Mouse (Mus musculus) kidney, adult 2 months (tissue): ENCODE results near the gene Hrc.

Source experiments
- CTCF ChIP-seq: fragments of 200-500 bp; conservative IDR thresholded peaks from 2 replicates; pipeline ENCODE4 v1.5.1; 2011; ENCODE audit warnings: low read depth, mild to moderate bottlenecking, control low read depth, low read length, moderate library complexity, mixed read lengths; ENCODE audit not compliant: insufficient read depth, insufficient read length
- POLR2A ChIP-seq: fragments of 200-500 bp; IDR thresholded peaks from one replicate; pipeline ENCODE4 v1.6.1; 2011; ENCODE audit warnings: low read depth, low read length, control low read depth

- no peak for TF ChIP-seq POLR2A
- no peak for TF ChIP-seq CTCF
These were observed 32.5 kb upstream of the Hrc start for GRCm38 (mm10) chr7:45302626-45303025.
